Comparison of ENCODE assay signal across 24 mouse cellular contexts in the genomic region with DNA sequence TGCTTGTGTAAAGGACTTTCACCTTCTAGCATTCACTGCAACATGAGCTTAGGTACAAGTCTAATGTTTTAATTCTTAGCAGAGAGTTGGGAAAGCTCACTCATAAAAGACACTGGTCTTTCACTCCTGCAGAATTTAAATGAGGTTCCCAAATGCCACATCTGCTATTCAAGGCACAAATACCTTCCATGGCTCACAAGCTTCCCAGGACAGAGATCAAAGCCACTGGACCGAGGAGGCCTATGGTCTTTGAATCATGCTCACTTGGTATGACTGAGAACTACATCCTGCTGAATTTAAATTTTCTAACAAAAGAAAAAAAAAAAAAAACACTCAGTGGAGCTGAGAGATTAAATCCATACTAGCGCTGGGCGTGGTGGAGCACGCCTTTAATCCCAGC. TPM values are rescaled to one million over a fixed set of nuclear protein-coding genes. Genes with fewer than 3 reads are reported as not detected.
A peak's percentile ranks its signal among the peaks of the same experiment; 100 is the strongest.
DNase-seq lines count a peak whose midpoint lies in the region; ATAC-seq and TF ChIP-seq lines count a peak whose summit lies in the region.
"Had no signal": no experiment of that assay in that cellular context is flagged by ENCODE, and none has a peak within 500 bp of the region (broad histone marks: within the 10 kb centered on the region; RNA-seq: fewer than 3 reads in every experiment).

No protein-coding gene starts in this region.

- 0 out of 2 replicates have a peak, but pooled peaks cover 5% of the 10 kb centered on the region for H3K36me3 ChIP-seq in kidney, embryonic 16.5 days (ENCODE audit: insufficient read depth, low read length)
- no peaks in the 10 kb centered on the region for H3K36me3 ChIP-seq in forebrain, embryonic 12.5 days (replicated peaks)
- H3K36me3 ChIP-seq: neural tube, embryonic 15.5 days had no signal

- no peak overlapping the region for H3K4me3 ChIP-seq in kidney, embryonic 16.5 days (ENCODE audit: low read length)
- no peak overlapping the region for H3K4me3 ChIP-seq in cerebellum, adult 2 months (replicated peaks; ENCODE audit: insufficient read depth, low read depth, low read length)
- no peak overlapping the region for H3K4me3 ChIP-seq in forebrain, embryonic 12.5 days (replicated peaks)
- H3K4me3 ChIP-seq: embryonic facial prominence, embryonic 13.5 days; forebrain, embryonic 10.5 days; liver, embryonic 13.5 days; neural tube, embryonic 15.5 days had no signal

- no peak for TF ChIP-seq CTCF in cerebellum, adult 2 months (IDR thresholded peaks at IDR 0.05; ENCODE audit: borderline replicate concordance, insufficient read depth, low read depth, low read length)

- H3K9me3 ChIP-seq in kidney, embryonic 16.5 days (ENCODE audit: low read length), result no peaks in the 10 kb centered on the region
- no peaks in the 10 kb centered on the region for H3K9me3 ChIP-seq in forebrain, embryonic 12.5 days
- H3K9me3 ChIP-seq: embryonic facial prominence, embryonic 13.5 days; forebrain, embryonic 10.5 days; liver, embryonic 13.5 days; neural tube, embryonic 15.5 days had no signal

- peak; percentile 39 for DNase-seq in R1 (ENCODE audit: low read depth, low spot score)
- DNase-seq in kidney, adult 18-20 months, result peak; percentile 39
- DNase-seq in kidney, postnatal 36 days, result peak; percentile 52 to 72
- no peak for DNase-seq in cerebellum, adult 2 months
- DNase-seq: adrenal gland, postnatal 10 days; B cell, adult 2 months; cerebellum, adult 11 months; cerebellum, adult 9-11 months; forebrain, postnatal 0 days; left cerebral cortex, postnatal 4 days; liver, embryonic 13.5 days; lung, adult 2 months; lung, postnatal 10 days; midbrain, embryonic 14.5 days; retina, postnatal 1 day; right cerebral cortex, postnatal 14 days had no signal

- H3K9ac ChIP-seq in kidney, embryonic 16.5 days (replicated peaks; ENCODE audit: low read length), result no peak overlapping the region
- H3K9ac ChIP-seq in forebrain, embryonic 12.5 days, result no peak overlapping the region
- H3K9ac ChIP-seq: embryonic facial prominence, embryonic 13.5 days; forebrain, postnatal 0 days; liver, embryonic 13.5 days; neural tube, embryonic 15.5 days had no signal

- no peaks in the 10 kb centered on the region for H3K4me1 ChIP-seq in kidney, embryonic 16.5 days (ENCODE audit: insufficient read depth, low read length)
- H3K4me1 ChIP-seq in cerebellum, adult 2 months (ENCODE audit: control insufficient read depth, insufficient read depth, low read length), result no peaks in the 10 kb centered on the region
- no peaks in the 10 kb centered on the region for H3K4me1 ChIP-seq in forebrain, embryonic 12.5 days
- H3K4me1 ChIP-seq: embryonic facial prominence, embryonic 13.5 days; forebrain, embryonic 10.5 days; liver, embryonic 13.5 days; neural tube, embryonic 15.5 days had no signal

- 78% methylated on average over 4 of the region's 4 CpGs for WGBS in kidney, embryonic 16.5 days
- WGBS in cerebellum, adult 2 months, result 63% methylated on average over 4 of the region's 4 CpGs
- WGBS in forebrain, embryonic 12.5 days, result 71% methylated on average over 4 of the region's 4 CpGs

- ATAC-seq in kidney, embryonic 16.5 days (ENCODE audit: low FRiP score, low TSS enrichment), result peak; percentile 78; the same call in 1 of the 2 replicates
- ATAC-seq in forebrain, embryonic 12.5 days (ENCODE audit: low FRiP score), result no peak
- ATAC-seq: forebrain, postnatal 0 days; hindbrain, postnatal 0 days; intestine, embryonic 16.5 days had no signal

- no peak overlapping the region for H3K27ac ChIP-seq in kidney, embryonic 16.5 days (ENCODE audit: low read length)
- H3K27ac ChIP-seq in cerebellum, adult 2 months (ENCODE audit: insufficient read depth, low read length), result no peak overlapping the region
- no peak overlapping the region for H3K27ac ChIP-seq in forebrain, embryonic 12.5 days
- H3K27ac ChIP-seq: embryonic facial prominence, embryonic 13.5 days; forebrain, embryonic 10.5 days; hindbrain, postnatal 0 days; liver, embryonic 13.5 days; macrophage; neural tube, embryonic 15.5 days had no signal

- TF ChIP-seq POLR2A in cerebellum, adult 2 months (IDR thresholded peaks at IDR 0.05; ENCODE audit: borderline replicate concordance, insufficient read depth, low read length), result no peak

- no peaks in the 10 kb centered on the region for H3K27me3 ChIP-seq in kidney, embryonic 16.5 days (ENCODE audit: insufficient read depth, low read length)
- no peaks in the 10 kb centered on the region for H3K27me3 ChIP-seq in cerebellum, adult 2 months (ENCODE audit: control insufficient read depth, insufficient read depth, low read length)
- no peaks in the 10 kb centered on the region for H3K27me3 ChIP-seq in forebrain, embryonic 12.5 days
- H3K27me3 ChIP-seq: embryonic facial prominence, embryonic 13.5 days; liver, embryonic 13.5 days; neural tube, embryonic 15.5 days had no signal

- no peak overlapping the region for H3K4me2 ChIP-seq in kidney, embryonic 16.5 days (replicated peaks; ENCODE audit: low read depth, low read length)
- H3K4me2 ChIP-seq in forebrain, embryonic 12.5 days, result no peak overlapping the region
- H3K4me2 ChIP-seq: embryonic facial prominence, embryonic 13.5 days; liver, embryonic 13.5 days; neural tube, embryonic 15.5 days had no signal

RNA-seq across cellular contexts. Expression of gene Cth, which starts 8.5 kb away (rescaled TPM):
- polyA plus RNA-seq in kidney, embryonic 16.5 days (2015; fragmentation: Nextera tagmentation; extraction: Ambion mirVana), result 55.5 and 58.2 TPM in 2 replicates
- 3.3 and 3.9 TPM in 2 replicates for polyA plus RNA-seq in cerebellum, adult 2 months (2012; rRNA removed)
- 9.5 TPM in 2 replicates for polyA plus RNA-seq in forebrain, embryonic 12.5 days (2016; fragmentation: Nextera tagmentation; extraction: Ambion mirVana)
- polyA plus RNA-seq: macrophage had no signal

RNA-seq across cellular contexts. Expression of gene Ankrd13c, which starts 30.7 kb away (rescaled TPM):
- polyA plus RNA-seq in kidney, embryonic 16.5 days (2015; fragmentation: Nextera tagmentation; extraction: Ambion mirVana), result 22.8 and 26.5 TPM in 2 replicates
- polyA plus RNA-seq in cerebellum, adult 2 months (2012; rRNA removed), result 37.5 and 37.7 TPM in 2 replicates
- polyA plus RNA-seq in forebrain, embryonic 12.5 days (2016; fragmentation: Nextera tagmentation; extraction: Ambion mirVana), result 26.6 and 27.7 TPM in 2 replicates

Comparison
In these comparisons a context has a peak if more than half of its experiments do, and no peak if none do; other contexts are left out.
1. DNase-seq: peak in R1 (single experiment), kidney, adult 18-20 months (single experiment) and kidney, postnatal 36 days (2 of 2); none in cerebellum, adult 2 months (0 of 2).